Mouse (Mus musculus): ENCODE results near the gene Fbxl12.

GRCm38 (mm10) chr9:20644360-20645081, at the start of gene Fbxl12:
- TF ChIP-seq CTCF (conservative IDR thresholded peaks at IDR 0.05 in 1 of 2, IDR thresholded peaks at IDR 0.05 in 1 of 2; ENCODE audit: low read depth in 2 of 2, low read length in 2 of 2) (no peak), PAX5 (IDR thresholded peaks at IDR 0.05; ENCODE audit: low read length) (no peak), JUND (conservative IDR thresholded peaks at IDR 0.05; ENCODE audit: low read depth, low read length) (no peak), E2F4 (IDR thresholded peaks at IDR 0.05; ENCODE audit: insufficient replicate concordance, low read depth, low read length) (no peak), NRF1 (IDR thresholded peaks at IDR 0.05; ENCODE audit: low read depth, low read length) (peak; percentile 57; the same call in 1 of the 2 replicates), USF1 (IDR thresholded peaks at IDR 0.05; ENCODE audit: low read depth, low read length) (no peak), RCOR1 (conservative IDR thresholded peaks at IDR 0.05; ENCODE audit: low read depth, low read length) (no peak), ZKSCAN1 (IDR thresholded peaks at IDR 0.05; ENCODE audit: borderline replicate concordance, low read depth, low read length) (no peak)
